Mouse (Mus musculus) urinary bladder, adult 18-20 months (tissue): ENCODE data around the gene Gm26602.

Experiments used
- DNase-seq, 2 experiments: peaks; one replicate each; pipeline ENCODE4 v3.0.0; 2022; ENCODE audit warnings: low spot score in 2 of 2, mixed read lengths in 2 of 2

Gm26602 gene

DNA sequence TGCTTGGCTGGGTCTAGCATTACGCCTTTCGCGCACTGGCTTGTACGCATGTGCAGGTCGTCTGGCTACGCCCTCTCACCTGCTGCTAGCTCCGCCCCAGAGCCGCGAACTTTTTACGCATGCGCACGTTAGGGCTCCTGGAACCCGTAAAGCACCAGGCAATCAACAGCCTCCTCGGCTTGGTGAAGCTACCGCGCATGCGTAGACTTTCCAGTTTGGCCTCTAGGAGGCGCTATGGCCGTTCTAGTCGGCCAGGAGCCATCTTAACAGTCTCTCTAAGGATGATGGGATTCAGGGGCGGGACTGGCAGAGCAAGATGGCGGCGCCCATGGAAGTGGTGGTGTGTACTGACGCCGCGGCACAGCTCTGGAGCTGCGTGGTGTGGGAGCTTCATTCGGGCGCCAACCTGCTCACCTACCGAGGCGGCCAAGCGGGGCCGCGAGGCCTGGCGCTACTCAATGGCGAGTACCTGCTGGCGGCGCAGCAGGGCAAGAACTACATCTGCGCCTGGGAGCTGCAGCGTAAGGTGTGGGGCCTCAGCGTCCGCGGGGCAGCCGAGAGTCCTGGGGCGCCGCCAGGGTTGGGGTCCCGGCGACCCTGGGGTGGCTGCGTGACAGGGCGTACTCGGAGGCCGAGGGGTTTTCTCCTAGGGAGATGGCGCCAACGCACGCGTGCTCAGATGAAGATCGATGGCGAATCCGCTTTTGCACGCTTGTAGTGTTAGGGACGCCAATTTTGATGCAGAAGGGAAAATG, 49.4 kb downstream of the Gm26602 start, which contains the start of gene Wdr18:
Wdr18 (plus strand) TSS at position 306 of the 755 bp plus-strand sequence.
- peak; percentile 97 to 99 for DNase-seq
